Mouse (Mus musculus): ENCODE data around the gene Trim10. TPM values are rescaled to one million over a fixed set of nuclear protein-coding genes. Genes with fewer than 3 reads are reported as not detected.
"Not testable (repeated sequence)": the region's sequence is repeated elsewhere in the genome, so short reads cannot be mapped to it uniquely, and the experiment has no call there.

Gene Trim10
- 18.6 and 21.5 TPM in 2 replicates for polyA plus RNA-seq (2016; fragmentation: Nextera tagmentation; extraction: Ambion mirVana)

DNA sequence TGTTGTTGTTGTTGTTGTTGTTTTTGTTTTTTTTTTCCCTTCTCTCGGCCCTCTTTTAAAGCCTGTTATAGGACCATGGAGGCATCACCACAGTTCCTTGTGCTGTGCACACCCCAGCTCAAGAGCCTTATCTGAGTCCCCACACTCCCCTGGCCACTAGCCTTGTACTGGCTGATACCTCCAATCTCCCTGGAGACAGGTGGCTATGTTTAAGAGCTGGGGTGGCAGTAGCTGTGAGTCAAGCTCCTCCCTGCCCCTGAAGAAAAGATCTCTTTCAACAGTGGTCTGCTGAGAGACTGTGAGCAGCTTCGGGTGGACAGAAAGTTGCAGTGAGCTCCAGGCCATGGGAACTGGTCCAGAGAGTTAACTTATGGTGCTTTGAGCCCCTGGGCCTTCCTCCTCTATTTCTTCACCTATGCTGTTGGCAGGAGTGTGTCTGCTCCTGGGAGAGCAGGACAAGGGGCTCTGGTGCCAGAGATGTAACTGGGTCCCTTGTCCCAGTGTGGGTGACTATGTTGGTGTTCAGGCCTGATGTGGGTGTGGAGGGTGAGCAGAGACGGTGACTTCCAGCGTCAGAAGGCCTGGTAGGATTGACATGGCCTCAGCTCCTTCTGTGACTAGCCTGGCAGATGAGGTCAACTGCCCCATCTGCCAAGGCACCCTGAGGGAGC is at the start of gene Trim10:
Gene Trim10 (plus strand): TSS at position 291 of the 671 bp plus-strand sequence.
- Histone ChIP-seq H3K4me3 (peak within 1 kb of the TSS; percentile 38), H3K36me3 (no peaks in the 10 kb centered on the region), H3K27me3 (ENCODE audit: insufficient read depth, poor library complexity, severe bottlenecking) (peaks cover 39% of the 10 kb centered on the region), H3K9me3 (no peaks in the 10 kb centered on the region), H3K27ac (peak within 1 kb of the TSS; percentile 80), H3K4me1 (peaks cover 9% of the 10 kb centered on the region)
- 69% methylated on average over 4 of the region's 4 CpGs for WGBS
- peak; percentile 93 for DNase-seq (ENCODE audit: low spot score)

DNA sequence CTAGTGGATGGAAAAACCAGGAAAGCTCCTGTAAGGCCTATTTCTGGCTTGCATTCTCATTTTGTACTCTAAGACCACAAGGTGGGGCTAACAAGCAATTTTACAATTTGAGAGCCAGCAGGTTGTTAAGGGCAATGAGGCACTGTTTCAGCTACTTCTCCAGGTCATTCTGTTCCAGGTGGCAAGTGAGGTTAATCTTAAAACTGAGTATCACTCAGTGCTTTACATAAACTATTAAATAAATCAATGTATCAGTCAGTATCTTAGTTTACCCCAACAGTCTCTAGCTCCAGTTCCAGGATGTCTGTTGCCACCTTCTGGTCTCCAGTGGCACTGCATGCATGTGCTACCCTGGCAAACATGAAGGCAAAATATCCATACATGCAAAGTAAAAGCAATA is 45.4 kb upstream of the Trim10 start:
- H3K4me3 ChIP-seq = no peak overlapping the region
- no peaks in the 10 kb centered on the region for H3K9me3 ChIP-seq
- H3K4me1 ChIP-seq = no peaks in the 10 kb centered on the region
- no peaks in the 10 kb centered on the region for H3K36me3 ChIP-seq
- no peak overlapping the region for H3K27ac ChIP-seq
- no peaks in the 10 kb centered on the region for H3K27me3 ChIP-seq (ENCODE audit: insufficient read depth, poor library complexity, severe bottlenecking)
- DNase-seq (ENCODE audit: low spot score) = no peak

DNA sequence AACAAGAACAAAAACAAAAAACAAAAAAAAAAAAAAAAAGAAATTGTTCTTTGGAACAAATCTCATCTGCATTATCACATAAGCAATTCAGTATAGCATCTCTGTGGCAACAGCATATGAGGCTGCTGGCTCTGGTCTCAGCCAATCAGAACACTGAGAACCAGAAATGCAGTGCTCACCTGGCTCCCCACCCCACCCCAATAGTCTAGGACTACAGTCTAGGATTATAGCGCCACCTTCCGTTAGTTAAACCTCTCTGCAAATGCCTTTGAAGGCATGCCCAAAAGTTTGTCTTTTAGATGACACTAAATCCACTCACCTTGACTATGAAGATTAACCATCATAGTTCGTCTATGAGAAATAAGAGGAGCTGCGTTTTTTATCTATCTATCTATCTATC is 43.8 kb upstream of the Trim10 start:
- H3K36me3 ChIP-seq = no peaks in the 10 kb centered on the region
- WGBS = 22% methylated on average over 4 of the region's 4 CpGs
- no peak for DNase-seq (ENCODE audit: low spot score)

DNA sequence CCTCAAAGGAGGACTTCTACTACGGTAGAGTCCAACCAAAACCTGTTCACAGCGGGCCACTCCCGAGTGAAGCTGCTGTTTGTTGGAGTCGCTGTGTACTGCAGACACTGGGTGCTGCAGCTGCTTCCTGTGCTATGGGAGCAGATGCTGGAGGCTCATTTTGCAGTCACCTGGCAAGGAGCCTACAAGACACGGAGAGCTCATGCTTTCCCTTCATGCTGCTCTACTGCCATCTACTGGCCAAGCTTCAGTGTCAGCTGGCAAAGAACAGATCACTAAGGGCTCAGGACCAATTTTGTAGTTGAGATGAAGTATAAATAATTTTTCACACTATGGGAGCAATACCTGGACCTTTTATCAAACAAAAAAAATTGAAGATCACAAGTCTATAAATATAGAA is 43.4 kb upstream of the Trim10 start:
- H3K27ac ChIP-seq; H3K4me3 ChIP-seq; H3K9me3 ChIP-seq; H3K36me3 ChIP-seq; DNase-seq (ENCODE audit: low spot score); H3K27me3 ChIP-seq (ENCODE audit: insufficient read depth, poor library complexity, severe bottlenecking); H3K4me1 ChIP-seq: not testable (repeated sequence)
- WGBS = 18% methylated on average over 5 of the region's 5 CpGs

More for the DNA sequence above, 43.8 kb upstream of the Trim10 start:
- no peaks in the 10 kb centered on the region for H3K4me1 ChIP-seq
- H3K9me3 ChIP-seq = no peaks in the 10 kb centered on the region
- no peak overlapping the region for H3K27ac ChIP-seq
- H3K27me3 ChIP-seq (ENCODE audit: insufficient read depth, poor library complexity, severe bottlenecking) = no peaks in the 10 kb centered on the region
- no peak overlapping the region for H3K4me3 ChIP-seq

DNA sequence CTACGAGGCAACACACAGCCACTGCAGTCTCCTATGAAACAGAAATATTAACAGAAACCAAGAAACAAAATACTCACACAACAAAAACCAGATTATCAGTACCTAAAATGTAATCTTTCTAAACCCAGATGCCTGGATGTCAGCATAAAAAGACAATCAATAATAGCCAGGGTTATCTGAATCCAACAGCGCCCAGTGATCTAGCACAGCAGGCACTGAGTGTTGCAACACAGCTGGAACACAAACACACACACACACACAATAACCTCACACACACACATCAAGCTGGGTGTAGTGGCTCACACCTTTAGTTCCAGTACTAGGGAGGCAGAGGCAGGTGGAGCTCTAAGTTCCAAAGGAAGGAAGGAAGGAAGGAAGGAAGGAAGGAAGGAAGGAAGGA is 40.9 kb upstream of the Trim10 start:
- H3K36me3 ChIP-seq = no peaks in the 10 kb centered on the region
- no peaks in the 10 kb centered on the region for H3K27me3 ChIP-seq (ENCODE audit: insufficient read depth, poor library complexity, severe bottlenecking)
- DNase-seq (ENCODE audit: low spot score) = no peak
- H3K27ac ChIP-seq = no peak overlapping the region
- H3K9me3 ChIP-seq = no peaks in the 10 kb centered on the region
- 85% methylated on average over 2 of the region's 2 CpGs for WGBS
- no peaks in the 10 kb centered on the region for H3K4me1 ChIP-seq
- H3K4me3 ChIP-seq = no peak overlapping the region

DNA sequence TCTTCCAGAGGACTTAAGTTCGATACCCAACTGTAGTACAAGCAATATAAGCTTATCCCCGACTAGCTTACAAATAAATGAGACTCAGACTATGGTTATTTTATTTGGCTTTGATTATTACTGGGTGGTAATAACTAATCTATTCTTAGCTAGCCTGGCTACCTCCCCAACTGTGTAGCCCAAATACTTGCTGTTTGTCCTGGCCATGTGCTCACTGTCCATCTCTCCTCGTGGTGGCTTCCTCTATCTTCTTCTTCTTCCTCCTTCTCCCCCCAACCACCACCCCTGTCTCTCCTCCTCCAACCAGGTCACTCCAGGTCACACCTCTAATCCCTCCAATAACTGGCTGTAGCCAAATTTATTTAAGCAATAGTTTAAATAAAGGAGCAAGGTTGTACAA is 38.9 kb upstream of the Trim10 start:
- no peak overlapping the region for H3K4me3 ChIP-seq
- no peaks in the 10 kb centered on the region for H3K9me3 ChIP-seq
- H3K36me3 ChIP-seq = no peaks in the 10 kb centered on the region
- no peak for DNase-seq (ENCODE audit: low spot score)
- no peaks in the 10 kb centered on the region for H3K27me3 ChIP-seq (ENCODE audit: insufficient read depth, poor library complexity, severe bottlenecking)
- WGBS = 70% methylated on average over 3 of the region's 3 CpGs
- no peak overlapping the region for H3K27ac ChIP-seq
- no peaks in the 10 kb centered on the region for H3K4me1 ChIP-seq

DNA sequence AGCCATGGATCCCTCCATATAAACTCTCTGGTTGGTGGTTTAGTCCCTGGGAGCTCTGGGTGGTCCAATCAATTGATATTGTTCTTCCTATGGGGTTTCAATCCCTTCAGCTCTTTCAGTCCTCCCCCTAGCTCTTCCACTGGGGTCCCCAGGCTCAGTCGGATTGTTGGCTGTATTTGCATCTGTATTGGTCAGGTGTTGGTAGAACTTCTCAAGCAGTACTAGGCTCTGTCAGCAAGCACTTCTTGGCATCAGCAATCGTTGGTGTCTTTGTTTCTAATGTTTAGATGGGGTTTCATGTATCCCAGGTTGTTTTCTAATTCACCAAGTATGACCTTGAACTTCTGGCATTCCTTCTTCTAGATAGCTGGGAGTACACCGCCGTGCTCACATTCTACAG is 36.7 kb upstream of the Trim10 start:
- Histone ChIP-seq H3K27me3 (ENCODE audit: insufficient read depth, poor library complexity, severe bottlenecking) (no peaks in the 10 kb centered on the region), H3K4me1 (peaks cover 8% of the 10 kb centered on the region; the same call in 1 of the 2 replicates), H3K4me3 (no peak overlapping the region), H3K36me3 (no peaks in the 10 kb centered on the region), H3K27ac (no peak overlapping the region), H3K9me3 (no peaks in the 10 kb centered on the region)
- WGBS = 61% methylated on average over 4 of the region's 4 CpGs
- peak; percentile 71 for DNase-seq (ENCODE audit: low spot score)

DNA sequence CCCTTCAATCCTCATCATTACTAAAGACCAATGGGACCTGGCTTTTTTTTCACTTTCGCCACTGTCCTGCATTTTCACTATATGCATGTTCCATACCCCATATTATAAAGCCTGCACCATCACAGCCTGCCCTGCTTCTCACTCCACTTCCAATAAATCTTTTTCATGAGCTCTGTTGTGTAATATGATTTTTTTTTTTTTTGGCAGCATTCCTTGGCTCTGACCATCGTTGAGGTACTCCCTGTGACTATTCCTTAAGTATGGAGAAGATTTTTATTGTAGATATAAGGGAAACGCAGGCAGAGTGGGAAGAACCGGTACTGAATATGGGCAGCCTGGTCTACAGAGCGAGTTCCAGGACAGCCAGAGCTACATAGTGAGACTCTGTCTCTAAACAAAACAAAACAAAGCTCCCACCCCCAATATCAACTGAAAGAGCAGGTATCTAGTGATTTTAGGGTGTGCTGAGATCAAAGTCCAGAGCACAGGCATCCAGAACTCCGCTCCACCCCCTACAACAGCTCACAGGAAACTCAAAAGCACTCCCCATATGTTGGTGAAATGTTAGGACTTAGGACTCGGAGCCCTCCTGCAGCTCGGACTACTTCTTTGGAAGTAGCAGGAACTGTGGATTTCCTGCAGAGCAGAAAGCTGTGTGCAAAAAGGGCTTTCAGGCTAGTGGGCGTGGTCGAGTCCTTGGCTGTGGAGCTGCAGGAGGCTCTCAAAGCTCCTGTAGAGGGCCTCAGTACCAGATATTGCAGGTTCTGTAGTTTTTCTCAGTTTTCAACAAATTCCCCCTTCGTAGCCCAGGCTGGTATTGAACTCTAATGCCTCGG is 33.6 kb upstream of the Trim10 start:
- peak; percentile 68 for DNase-seq (ENCODE audit: low spot score)
- H3K4me1 ChIP-seq = peaks cover 8% of the 10 kb centered on the region; the same call in 1 of the 2 replicates
- peak overlapping the region; percentile 79 for H3K4me3 ChIP-seq
- H3K9me3 ChIP-seq = no peaks in the 10 kb centered on the region
- no peaks in the 10 kb centered on the region for H3K36me3 ChIP-seq
- H3K27me3 ChIP-seq (ENCODE audit: insufficient read depth, poor library complexity, severe bottlenecking) = no peaks in the 10 kb centered on the region
- WGBS = 27% methylated on average over 12 of the region's 12 CpGs
- H3K27ac ChIP-seq = peak overlapping the region; percentile 96; the same call in 1 of the 2 replicates

DNA sequence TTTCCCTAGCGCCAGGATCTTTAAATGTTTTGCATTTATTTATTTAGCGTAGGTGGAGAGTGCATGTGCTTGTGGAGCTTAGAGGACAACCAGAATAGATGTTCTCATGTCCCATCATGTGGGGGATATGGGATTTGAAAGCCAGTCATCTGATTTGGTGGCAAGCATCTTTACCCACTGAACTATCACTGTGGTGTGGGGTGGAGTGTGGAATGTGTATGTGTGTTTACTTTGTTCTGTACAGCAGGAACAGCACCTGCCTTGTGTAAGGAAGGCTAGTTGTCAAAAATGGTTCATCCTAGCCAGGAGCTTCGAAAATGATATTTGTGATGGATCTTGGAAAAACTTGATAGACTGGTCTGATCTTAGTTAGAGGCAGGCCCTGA is 33.0 kb upstream of the Trim10 start:
- H3K9me3 ChIP-seq = no peaks in the 10 kb centered on the region
- no peaks in the 10 kb centered on the region for H3K36me3 ChIP-seq
- H3K4me1 ChIP-seq = peaks cover 8% of the 10 kb centered on the region; the same call in 1 of the 2 replicates
- WGBS = 13% methylated on average over 3 of the region's 3 CpGs
- H3K27me3 ChIP-seq (ENCODE audit: insufficient read depth, poor library complexity, severe bottlenecking) = no peaks in the 10 kb centered on the region
- peak overlapping the region; percentile 79 for H3K4me3 ChIP-seq
- no peak for DNase-seq (ENCODE audit: low spot score)
- peak overlapping the region; percentile 96 for H3K27ac ChIP-seq

DNA sequence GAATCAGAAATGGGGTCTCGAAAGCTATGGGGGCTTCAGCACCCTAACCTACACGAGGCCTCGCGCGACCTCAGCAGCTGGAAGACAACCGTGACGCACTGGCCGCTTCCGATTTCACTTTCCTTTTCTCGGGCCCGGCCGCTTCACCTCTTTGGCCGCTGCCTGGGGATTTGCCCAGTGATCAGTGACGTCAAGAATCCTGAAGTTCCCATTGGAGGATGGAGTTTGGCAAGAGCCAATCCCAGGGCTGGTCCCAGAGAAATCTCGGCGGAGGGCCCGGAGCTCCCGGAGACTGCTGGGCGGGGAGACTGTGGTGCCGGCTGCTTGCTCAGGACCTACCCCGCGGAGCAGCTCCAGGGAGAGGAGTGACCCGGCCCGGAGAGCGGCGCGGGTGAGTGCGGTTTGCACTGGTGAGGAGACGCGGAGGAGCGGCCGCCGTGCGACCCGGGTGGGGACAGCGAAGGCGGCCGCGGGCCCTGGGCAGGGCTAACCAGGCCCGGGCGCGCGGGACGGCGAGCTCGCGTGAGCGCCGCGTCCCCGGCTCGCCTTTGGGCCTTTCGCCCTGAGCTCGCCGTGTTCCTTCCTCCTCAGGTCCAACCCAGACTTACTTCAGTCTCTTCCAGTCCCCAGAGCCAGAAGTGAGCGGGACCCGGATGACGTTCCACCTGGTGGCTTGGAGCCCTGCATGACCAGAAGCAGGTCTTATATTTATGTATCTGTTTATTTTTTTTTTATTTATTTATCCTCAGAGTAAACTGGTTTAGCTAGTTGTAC is 32.3 kb upstream of the Trim10 start, which contains the start of gene Trim26:
Gene Trim26 (plus strand): TSS at position 261 of the 774 bp plus-strand sequence.
- H3K27me3 ChIP-seq (ENCODE audit: insufficient read depth, poor library complexity, severe bottlenecking) = no peaks in the 10 kb centered on the region
- peak within 1 kb of the TSS; percentile 96 for H3K27ac ChIP-seq
- H3K9me3 ChIP-seq = no peaks in the 10 kb centered on the region
- under 1% methylated on average over 49 of the region's 58 CpGs for WGBS
- H3K36me3 ChIP-seq = no peaks in the 10 kb centered on the region
- H3K4me1 ChIP-seq = peaks cover 8% of the 10 kb centered on the region; the same call in 1 of the 2 replicates
- peak within 1 kb of the TSS; percentile 79 for H3K4me3 ChIP-seq
- DNase-seq (ENCODE audit: low spot score) = peak; percentile 99

DNA sequence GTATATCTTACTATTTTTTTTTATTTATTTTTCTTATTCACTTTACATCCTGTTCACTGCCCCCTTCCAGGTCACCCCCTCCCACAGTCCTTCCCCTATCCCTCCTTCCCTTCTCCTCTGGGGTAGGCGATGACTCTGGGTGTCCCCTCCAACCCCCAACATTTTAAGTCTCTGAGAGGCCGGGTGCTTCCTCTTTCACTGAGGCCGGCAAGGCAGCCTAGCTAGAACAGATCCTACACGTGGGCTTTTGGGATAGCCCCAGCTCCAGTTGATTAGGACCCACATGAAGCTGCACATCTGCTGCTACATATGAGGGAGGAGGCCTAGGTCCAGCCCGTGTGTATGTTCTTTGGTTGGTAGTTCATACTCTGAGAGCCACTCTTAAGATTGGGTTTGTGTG is 30.4 kb upstream of the Trim10 start:
- Histone ChIP-seq H3K27ac (no peak overlapping the region), H3K27me3 (ENCODE audit: insufficient read depth, poor library complexity, severe bottlenecking) (no peaks in the 10 kb centered on the region), H3K4me1 (peaks cover 19% of the 10 kb centered on the region), H3K9me3 (no peaks in the 10 kb centered on the region), H3K36me3 (0 out of 2 replicates have a peak, but pooled peaks cover 2% of the 10 kb centered on the region), H3K4me3 (no peak overlapping the region)
- 77% methylated on average over 5 of the region's 5 CpGs for WGBS
- DNase-seq (ENCODE audit: low spot score) = no peak

DNA sequence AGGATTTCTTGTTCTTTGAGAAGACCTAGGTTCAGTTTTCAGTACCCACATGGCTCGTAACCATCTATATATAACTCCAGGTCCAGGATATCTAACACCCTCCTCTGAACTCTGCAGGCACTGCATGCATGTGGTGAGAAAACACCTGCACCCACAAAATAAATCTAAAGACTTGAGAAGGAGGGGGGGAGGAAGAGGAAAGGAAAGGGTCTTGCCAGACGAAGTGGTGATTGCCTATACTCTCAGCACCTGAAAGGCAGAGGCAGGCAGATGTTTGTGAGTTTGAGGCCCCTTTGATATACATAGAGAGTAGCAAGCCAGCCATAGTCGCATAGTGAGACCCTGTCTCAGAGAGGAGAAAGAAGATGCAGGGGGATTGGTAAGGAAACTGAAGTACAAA is 29.4 kb upstream of the Trim10 start:
- no peaks in the 10 kb centered on the region for H3K9me3 ChIP-seq
- DNase-seq (ENCODE audit: low spot score) = no peak
- WGBS = 71% methylated on average over 3 of the region's 3 CpGs
- H3K4me1 ChIP-seq = peaks cover 23% of the 10 kb centered on the region
- 0 out of 2 replicates have a peak, but pooled peaks cover 2% of the 10 kb centered on the region for H3K36me3 ChIP-seq
- H3K27me3 ChIP-seq (ENCODE audit: insufficient read depth, poor library complexity, severe bottlenecking) = no peaks in the 10 kb centered on the region
- no peak overlapping the region for H3K27ac ChIP-seq
- H3K4me3 ChIP-seq = no peak overlapping the region

All from heart, embryonic 10.5 days (tissue).